Mouse (Mus musculus) bone marrow, adult 2 months (tissue): ENCODE results near the gene Foxo6. TPM values are rescaled to one million over a fixed set of nuclear protein-coding genes. Genes with fewer than 3 reads are reported as not detected.

Source experiments
- H3K27ac ChIP-seq: fragments of 200-500 bp; 2 replicates; pipeline ENCODE4 v1.5.1; 2012; ENCODE audit warnings: low read depth, mild to moderate bottlenecking, control low read depth, inconsistent platforms, low read length; ENCODE audit not compliant: control insufficient read depth, poor library complexity, insufficient read depth
- H3K4me1 ChIP-seq: fragments of 200-500 bp; 2 replicates; pipeline ENCODE4 v1.6.1; 2011; ENCODE audit warnings: low read length; ENCODE audit not compliant: control insufficient read depth, insufficient read depth
- H3K4me3 ChIP-seq: fragments of 200-500 bp; replicated peaks from 2 replicates; pipeline ENCODE3; 2011; ENCODE audit warnings: mild to moderate bottlenecking, low read depth, low read length, control low read depth; ENCODE audit not compliant: control insufficient read depth
- CTCF ChIP-seq: fragments of 200-500 bp; IDR thresholded peaks from 2 replicates; pipeline ENCODE4 v1.5.1; 2011; ENCODE audit warnings: low read length, control low read depth; ENCODE audit not compliant: control insufficient read depth, insufficient read depth
- POLR2A ChIP-seq: fragments of 200-500 bp; IDR thresholded peaks from 2 replicates; pipeline ENCODE4 v1.6.1; 2011; ENCODE audit warnings: low read depth, mild to moderate bottlenecking, control low read depth, low read length, borderline replicate concordance; ENCODE audit not compliant: control insufficient read depth
- WGBS: fragments of 180-500 bp; shearing (Covaris S2); methylation state at CpG from one replicate; pipeline ENCODE4 v1.1.7; 2018; 5-methylcytosine and 5-hydroxymethylcytosine counted together
- polyA plus RNA-seq: library from polyadenylated mRNA; stranded (reverse); fragments of >200 nt; gene quantifications from 2 replicates; pipeline ENCODE4 v1.2.4, GENCODE M21; 2011; ENCODE audit warnings: low replicate concordance; ENCODE audit not compliant: missing spikeins, insufficient read depth, insufficient read length

Foxo6 gene
- polyA plus RNA-seq, 1 experiment = not detected

DNA sequence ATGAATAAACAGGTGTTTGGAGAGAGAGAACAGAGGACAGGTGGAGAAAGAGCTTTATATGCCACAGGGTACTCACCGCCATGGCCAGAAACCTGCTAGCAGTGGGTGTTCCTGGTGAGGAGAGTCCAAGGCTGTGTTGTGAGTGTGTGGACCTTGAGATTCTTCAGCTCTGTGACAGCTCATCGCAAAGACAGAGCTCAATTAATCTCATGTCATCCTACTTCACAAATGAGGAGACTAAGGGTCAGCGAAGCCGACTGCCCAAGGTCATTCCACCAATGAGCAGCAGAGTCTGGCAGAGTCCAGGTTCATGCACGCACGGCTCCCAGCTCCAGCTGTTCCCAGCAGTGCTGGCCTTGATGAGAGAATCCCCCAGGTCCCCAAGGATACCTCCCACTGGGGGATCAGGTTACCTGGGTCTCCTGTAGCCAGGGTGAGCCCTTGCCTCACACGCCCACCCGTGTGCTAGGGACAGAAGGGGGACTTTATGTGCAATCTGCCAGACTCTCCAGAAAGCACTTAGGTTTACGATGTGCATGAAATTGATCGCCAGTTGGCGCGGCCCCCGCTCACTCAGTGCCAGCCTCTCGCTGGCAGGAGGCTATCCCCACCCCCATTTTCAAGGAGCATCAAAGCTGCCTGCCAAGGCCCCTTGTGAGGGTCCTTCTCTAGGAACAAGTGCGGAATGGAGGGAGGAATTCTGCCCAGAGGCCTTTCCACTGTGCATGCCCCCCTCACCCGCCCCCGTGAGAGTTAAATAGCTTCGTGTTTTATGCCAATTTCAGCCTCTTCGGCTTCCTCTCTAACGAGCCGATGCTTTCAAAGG lies 27.6 kb downstream of the Foxo6 start:
- WGBS = 76% methylated on average over 21 of the region's 21 CpGs
- TF ChIP-seq CTCF (no peak), POLR2A (no peak)
- no peaks in the 10 kb centered on the region for H3K4me1 ChIP-seq
- no peak overlapping the region for H3K27ac ChIP-seq
- no peak overlapping the region for H3K4me3 ChIP-seq

GRCm38 (mm10) chr4:120248800-120249261 lies 38.3 kb downstream of the Foxo6 start:
- WGBS = 62% methylated on average over 8 of the region's 8 CpGs
- no peak for TF ChIP-seq CTCF
- TF ChIP-seq POLR2A = no peak

DNA sequence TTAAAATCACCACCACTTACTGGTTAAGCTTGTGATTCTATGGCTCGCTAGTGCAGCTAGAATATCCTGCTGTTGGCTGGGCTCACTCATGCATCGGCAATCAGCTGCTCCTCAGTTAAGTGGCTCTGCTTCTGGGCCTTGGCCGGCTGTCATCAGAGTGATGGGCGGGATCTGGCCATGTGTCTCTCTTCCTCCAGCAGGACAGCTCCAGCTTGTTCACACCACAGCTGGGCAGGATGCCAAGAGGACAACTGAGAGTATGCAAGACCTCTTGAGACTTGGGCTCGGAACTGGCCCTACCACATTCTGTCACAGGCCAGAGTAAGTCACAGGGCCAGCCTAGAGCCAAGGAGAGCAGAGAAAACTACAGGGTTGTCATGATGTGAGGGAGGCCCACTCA lies 39.7 kb downstream of the Foxo6 start:
- Histone ChIP-seq H3K4me1 (no peaks in the 10 kb centered on the region), H3K27ac (no peak overlapping the region), H3K4me3 (no peak overlapping the region)
- TF ChIP-seq CTCF (no peak), POLR2A (no peak)
- WGBS = 57% methylated on average over 5 of the region's 5 CpGs

More at GRCm38 (mm10) chr4:120248800-120249261, 38.3 kb downstream of the Foxo6 start:
- Histone ChIP-seq H3K4me3 (no peak overlapping the region), H3K27ac (no peak overlapping the region), H3K4me1 (no peaks in the 10 kb centered on the region)

DNA sequence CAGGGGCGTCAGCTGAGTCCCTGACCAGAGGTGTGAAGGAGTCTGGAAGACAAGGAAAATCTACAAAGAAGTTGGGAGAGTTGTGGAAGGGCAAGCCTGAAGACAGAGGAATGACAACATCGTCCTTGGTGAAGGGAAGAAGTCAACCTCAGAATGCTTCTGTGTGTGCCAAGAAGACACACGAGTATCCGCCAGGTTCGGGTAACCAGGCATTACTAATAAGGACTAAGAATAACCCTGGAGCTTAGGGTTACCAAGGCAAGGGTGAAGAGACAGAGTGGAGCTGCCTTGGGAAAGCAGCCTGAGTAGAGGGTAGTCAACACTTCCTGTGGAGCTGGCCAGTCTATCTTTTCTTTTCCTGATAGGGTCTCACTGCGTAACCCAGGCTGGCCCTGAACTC lies 41.1 kb downstream of the Foxo6 start:
- WGBS = 81% methylated on average over 6 of the region's 6 CpGs
- Histone ChIP-seq H3K27ac (no peak overlapping the region), H3K4me3 (no peak overlapping the region), H3K4me1 (no peaks in the 10 kb centered on the region)
- TF ChIP-seq POLR2A (no peak), CTCF (no peak)

- Histone ChIP-seq H3K27ac (no peak overlapping the region), H3K4me1 (no peaks in the 10 kb centered on the region), H3K4me3 (no peak overlapping the region)
- 2% methylated on average over 10 of the region's 10 CpGs for WGBS
- TF ChIP-seq CTCF = no peak
- no peak for TF ChIP-seq POLR2A
These were observed 44.3 kb downstream of the Foxo6 start for GRCm38 (mm10) chr4:120242783-120243262.

GRCm38 (mm10) chr4:120241106-120241505 lies 46.0 kb downstream of the Foxo6 start:
- TF ChIP-seq POLR2A = no peak
- TF ChIP-seq CTCF = no peak

GRCm38 (mm10) chr4:120239419-120239818 lies 47.7 kb downstream of the Foxo6 start:
- no peak for TF ChIP-seq CTCF
- no peak for TF ChIP-seq POLR2A
- H3K4me3 ChIP-seq = no peak overlapping the region
- no peak overlapping the region for H3K27ac ChIP-seq
- 73% methylated on average over 3 of the region's 3 CpGs for WGBS
- no peaks in the 10 kb centered on the region for H3K4me1 ChIP-seq

More at GRCm38 (mm10) chr4:120241106-120241505, 46.0 kb downstream of the Foxo6 start:
- Histone ChIP-seq H3K4me1 (no peaks in the 10 kb centered on the region), H3K27ac (no peak overlapping the region), H3K4me3 (no peak overlapping the region)
- 53% methylated on average over 3 of the region's 3 CpGs for WGBS

- H3K4me1 ChIP-seq = no peaks in the 10 kb centered on the region
- 27% methylated on average over 2 of the region's 2 CpGs for WGBS
- TF ChIP-seq CTCF (no peak), POLR2A (no peak)
- no peak overlapping the region for H3K4me3 ChIP-seq
- H3K27ac ChIP-seq = no peak overlapping the region
These were observed 53.9 kb downstream of the Foxo6 start for GRCm38 (mm10) chr4:120233243-120233642.
